Mouse (Mus musculus) ovary, adult 18-20 months (tissue): ENCODE results near the gene Snai3.

Experiments
- DNase-seq: peaks from one replicate; pipeline ENCODE4 v3.0.0; 2022; ENCODE audit warnings: low spot score, mixed read lengths

The Snai3 gene

DNA sequence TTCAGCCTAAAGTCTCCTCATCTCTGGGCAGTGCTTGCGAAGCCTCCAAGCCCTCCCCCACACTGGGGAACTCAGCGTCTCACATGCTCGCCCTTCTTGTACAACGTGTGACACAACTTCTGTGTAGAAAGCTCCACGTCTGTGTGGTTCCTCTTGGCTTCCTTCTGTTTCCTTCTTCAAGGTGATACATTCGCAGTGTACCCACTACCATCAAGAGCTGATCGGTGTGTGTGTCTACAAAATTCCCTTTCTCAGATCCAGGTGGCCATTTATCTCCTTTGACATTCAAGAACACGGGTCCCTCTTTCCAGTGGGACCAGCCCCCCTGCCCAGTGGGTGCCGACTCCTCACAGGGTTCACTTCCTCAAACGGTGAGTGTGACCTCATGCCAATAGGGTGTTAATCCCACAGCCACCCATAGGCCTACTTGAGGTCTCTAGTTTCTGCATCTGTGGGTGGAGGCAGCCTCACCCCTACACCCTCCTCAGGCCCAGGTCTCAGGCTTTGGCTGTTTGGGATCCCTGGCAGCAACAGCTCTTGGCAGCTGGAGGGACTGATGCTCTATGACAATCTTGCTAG lies 30.4 kb downstream of the Snai3 start:
- no peak for DNase-seq

DNA sequence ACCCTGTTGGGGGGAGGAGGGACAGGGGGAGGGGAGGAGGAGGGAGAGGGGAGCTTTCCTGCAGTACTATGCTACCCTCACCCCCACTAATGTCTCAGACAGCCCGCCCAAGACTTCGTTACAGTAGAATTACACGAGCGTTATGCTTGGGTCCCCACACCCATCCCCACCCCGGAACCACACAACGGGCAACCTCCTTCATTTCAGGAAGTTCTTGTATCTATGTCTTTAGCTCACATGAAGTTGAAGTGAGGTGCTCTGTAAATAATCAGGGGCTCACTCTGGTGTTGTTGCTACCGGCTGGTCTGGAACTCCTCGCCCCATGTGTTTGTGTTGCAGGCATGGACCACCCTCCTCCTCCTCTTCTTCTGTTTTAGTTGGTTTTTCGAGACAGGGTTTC lies 32.4 kb downstream of the Snai3 start:
- no peak for DNase-seq

DNA sequence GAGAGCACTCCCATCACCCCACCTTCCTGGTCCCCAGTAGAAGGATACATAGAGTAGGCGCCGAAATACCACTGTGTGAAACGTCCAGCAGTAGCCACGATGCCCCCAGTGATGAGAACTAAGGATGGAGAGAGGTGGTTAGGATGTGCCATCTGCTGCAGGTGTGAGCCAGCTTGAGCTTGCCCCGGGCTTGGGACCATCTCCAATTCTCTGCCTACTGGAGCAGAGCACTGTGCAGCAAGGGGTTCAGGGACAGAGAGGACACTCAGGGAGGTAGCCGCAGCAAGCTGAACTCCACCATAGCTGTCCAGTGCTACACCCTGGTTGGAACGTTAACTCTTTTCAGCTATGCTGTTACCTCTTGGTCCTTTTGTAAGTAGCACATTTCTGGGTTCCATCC lies 32.9 kb downstream of the Snai3 start:
- DNase-seq, result no peak

DNA sequence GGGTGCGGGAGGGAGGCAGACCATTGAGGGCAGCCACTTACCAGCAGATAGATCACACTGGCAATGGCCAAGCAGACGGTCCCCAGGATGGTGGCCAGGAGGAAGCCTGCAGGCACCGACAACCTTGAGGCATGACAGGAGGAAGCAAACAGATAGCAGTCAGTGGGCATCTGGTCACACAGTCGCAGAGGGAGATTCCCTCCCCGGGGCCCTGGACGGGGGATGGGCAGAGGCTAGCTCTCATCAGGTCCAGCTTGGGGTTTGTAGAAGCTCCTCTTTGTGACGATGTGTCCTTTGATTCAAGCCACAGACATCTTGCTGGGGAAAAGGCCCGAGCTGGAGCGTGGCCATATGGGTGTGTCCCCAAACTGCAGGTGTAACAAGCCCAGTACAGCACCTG lies 34.4 kb downstream of the Snai3 start:
- DNase-seq, result no peak

DNA sequence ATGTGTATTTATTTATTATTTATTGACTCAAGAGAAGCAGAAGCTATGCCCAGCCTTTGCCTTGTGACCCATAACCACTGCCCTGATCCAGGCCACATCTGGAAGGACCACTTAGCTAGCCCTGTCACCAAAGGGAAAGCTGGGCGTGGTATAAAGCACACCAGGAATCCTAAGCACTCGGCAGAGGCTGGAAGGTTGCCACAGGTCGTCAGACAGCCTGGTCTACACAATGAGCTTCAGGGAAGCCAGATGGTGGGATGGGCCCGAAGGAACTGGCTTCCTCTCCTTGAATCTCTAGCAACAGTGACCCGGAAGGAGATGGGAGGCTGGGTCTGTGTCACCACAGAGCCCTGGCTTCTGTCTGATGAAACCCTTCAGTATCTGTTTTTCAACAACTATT lies 36.9 kb downstream of the Snai3 start:
- no peak for DNase-seq

DNA sequence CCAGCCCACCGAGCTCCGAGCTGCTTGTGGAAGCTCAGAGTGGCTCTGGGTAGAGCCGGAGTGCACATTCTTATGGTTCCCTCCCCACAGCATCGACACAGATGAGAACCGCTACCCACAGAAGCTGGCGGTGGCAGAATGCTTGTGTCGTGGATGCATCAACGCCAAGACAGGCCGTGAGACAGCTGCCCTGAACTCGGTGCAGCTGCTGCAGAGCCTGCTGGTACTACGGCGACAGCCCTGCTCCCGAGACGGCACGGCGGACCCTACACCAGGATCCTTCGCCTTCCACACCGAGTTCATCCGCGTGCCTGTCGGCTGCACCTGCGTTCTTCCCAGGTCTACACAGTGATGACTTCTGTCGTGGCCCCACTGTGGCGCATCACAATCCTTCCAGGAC lies 37.3 kb downstream of the Snai3 start:
- DNase-seq, result no peak

DNA sequence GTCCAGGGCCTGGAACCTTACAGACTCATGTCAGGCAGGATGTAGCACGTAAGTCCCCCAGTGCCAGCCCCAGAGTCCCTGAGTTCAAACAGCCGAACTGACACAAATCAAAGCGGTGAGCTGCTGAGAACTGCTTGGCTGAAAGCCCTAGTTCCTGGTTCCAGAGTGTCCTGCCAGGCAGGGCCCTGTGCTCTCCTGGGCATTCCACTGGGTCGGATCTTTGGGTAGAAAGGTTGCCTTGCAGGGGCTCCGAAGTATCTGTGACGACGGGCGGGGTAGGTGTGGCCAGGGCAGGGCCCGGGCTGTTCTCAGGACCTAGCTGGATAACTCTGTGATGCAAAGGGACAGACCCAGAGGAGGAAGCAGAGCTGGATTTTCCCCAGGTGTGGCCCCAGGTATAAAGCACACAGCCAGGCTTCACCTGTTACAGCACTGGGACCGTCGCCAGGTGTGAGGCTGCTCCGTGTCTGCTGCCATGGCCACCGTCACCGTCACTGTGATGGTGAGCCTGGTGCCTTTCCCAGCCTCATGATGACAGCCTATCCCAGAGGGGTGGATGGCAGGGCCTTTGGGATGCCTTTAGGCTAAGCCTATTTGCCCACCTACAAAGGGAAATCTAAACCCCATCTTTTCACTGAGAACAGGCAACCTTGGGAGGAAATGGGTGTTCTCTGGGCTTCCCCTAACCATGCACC lies 39.0 kb downstream of the Snai3 start, which contains the start of gene Il17c:
Gene Il17c (plus strand): TSS at position 645 of the 695 bp plus-strand sequence.
- no peak for DNase-seq

DNA sequence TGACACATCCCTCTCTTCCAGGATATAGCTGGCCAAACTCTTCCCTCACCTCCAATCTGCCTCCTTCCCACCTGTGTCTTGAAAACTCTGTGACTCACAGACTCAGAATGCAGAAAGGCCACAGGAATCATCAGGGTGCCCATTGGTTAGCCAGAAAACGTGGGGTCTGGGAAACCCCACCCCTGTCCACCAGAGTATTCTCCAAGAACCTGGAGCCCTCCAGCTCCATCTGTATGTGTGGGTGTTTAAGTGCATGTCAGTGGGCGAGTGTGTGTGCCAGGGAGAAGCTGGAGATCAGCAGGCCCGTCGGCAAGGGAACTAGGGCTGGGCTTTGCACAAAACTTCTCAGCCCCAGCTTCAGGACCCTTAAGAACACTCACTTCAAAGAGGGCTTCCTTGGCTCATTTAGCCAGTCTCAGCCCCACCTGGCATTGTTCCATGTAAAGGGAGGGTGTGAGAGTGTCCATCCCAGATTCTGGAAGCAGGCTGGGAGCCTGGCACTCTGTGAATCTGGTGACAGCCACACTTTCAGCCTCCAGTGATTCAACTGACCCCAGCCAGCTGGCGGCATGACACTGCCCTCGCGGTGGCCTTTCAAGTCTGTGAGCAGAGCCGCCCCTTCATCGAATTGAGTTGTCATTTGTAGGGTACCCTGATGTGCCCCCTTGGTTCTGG lies 40.5 kb downstream of the Snai3 start:
- no peak for DNase-seq

DNA sequence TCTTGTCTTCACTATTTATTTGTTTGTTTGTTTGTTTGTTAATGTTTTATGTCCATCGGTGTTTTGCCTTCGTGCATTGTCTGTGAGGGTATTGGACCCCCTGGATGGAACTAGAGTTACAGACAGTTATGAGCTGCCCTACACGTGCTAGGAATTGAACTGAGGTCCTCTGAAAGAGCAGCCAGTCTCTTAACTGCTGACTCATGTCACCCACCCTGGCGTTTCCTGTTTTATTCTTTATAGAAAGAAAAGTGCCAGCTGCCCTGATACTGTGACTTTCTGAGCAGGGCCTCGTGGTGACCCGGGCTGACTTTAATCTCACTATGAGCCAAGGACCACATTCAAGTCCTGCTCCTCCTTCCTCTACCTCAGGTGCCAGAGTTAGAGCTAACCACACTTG lies 45.0 kb downstream of the Snai3 start:
- DNase-seq, result no peak

DNA sequence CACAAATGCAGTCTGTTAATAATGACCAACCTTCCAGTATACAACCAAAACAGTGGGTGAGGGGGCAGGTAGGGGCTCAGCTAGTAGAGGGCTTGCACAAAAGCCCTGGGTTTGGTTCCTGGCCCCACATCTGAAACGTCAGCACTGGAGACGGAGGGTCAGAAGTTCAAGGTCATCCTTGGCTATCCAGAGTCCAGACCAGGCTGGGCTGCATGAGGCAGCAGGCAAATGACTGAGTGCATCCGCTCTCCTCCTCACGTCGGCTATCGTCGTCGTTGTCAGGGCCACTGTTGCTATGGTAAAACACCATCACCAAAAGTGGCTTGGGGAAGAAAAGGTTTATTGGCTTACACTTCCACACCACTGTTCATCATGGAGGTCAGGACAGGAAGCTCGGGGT lies 46.2 kb downstream of the Snai3 start:
- DNase-seq, result no peak

DNA sequence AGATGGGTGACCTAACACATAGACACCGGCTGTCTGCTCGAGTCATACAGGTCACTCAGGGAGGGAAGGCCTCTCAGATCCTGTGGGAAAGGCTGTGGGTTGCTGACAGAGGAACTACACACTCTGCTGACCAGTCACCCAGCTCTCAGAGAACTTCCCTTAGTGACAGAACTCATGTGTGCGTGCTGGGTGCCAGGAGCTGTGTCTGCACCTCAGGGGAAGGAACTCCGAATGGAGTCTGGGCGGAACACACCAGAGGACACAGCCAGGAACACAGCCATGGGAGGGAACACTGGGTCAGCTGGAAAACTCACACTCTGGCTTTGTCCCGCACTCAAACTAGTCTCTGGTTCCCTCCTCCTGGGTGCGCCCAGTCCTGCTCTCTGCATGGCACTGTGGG lies 52.9 kb downstream of the Snai3 start:
- no peak for DNase-seq

DNA sequence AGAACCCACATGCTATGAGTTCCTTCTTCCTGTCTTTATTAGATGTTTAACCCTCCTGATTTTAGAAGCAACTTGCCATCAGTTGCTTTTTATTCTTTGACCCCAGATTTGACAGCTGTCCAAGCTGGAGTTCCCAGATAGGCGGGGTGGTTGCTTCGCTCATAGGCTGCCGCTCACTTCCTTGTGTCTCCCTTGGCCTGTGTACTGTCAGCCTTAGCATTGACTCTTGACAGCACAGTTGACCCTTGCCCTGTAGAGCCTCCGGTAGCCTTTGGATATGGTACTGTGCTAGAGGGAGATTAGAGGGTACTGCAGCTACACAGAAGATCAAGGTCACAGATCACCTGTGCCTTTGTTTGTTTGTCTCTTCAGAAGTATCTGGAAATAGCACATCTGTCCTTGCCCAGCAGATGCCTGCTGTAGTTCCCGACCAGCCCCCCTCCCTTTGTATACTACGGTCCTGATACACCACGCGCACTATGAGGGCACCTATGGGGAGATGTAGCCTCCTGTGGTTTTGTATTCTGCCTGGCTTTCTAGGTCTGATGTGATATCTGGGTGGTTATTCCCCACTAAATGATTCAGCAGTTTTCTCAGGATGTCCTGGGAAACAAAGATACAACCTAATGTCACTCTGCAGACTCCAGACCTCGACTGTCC lies 55.3 kb downstream of the Snai3 start:
- no peak for DNase-seq
